Mouse (Mus musculus): Measurements from ENCODE around the gene Kcnj14. TPM values are rescaled to one million over a fixed set of nuclear protein-coding genes. Genes with fewer than 3 reads are reported as not detected.
A peak's percentile ranks its signal among the peaks of the same experiment; 100 is the strongest.

Kcnj14 gene
- polyA plus RNA-seq, 1 experiment: 1.9 TPM

- DNase-seq (ENCODE audit: low read depth): peak; percentile 98
- TF ChIP-seq POLR2A (IDR thresholded peaks at IDR 0.05; ENCODE audit: borderline replicate concordance, extremely low read depth, insufficient read depth, insufficient read length, poor library complexity, severe bottlenecking): peak; percentile 12; the same call in 1 of the 2 replicates
- TF ChIP-seq CTCF (IDR thresholded peaks at IDR 0.05; ENCODE audit: borderline replicate concordance, extremely low read depth, insufficient read depth, insufficient read length): no peak
Measured at GRCm38 (mm10) chr7:45830427-45831127, 6.0 kb upstream of the Kcnj14 start, which contains the start of gene Grwd1. Grwd1 (minus strand) TSS chr7:45830944.

- DNase-seq (ENCODE audit: low read depth): no peak
- no peak for TF ChIP-seq POLR2A (IDR thresholded peaks at IDR 0.05; ENCODE audit: borderline replicate concordance, extremely low read depth, insufficient read depth, insufficient read length, poor library complexity, severe bottlenecking)
- TF ChIP-seq CTCF (IDR thresholded peaks at IDR 0.05; ENCODE audit: borderline replicate concordance, extremely low read depth, insufficient read depth, insufficient read length): no peak
Measured at GRCm38 (mm10) chr7:45826631-45827030, 2.0 kb upstream of the Kcnj14 start.

- TF ChIP-seq CTCF (IDR thresholded peaks at IDR 0.05; ENCODE audit: borderline replicate concordance, extremely low read depth, insufficient read depth, insufficient read length): no peak
- no peak for TF ChIP-seq POLR2A (IDR thresholded peaks at IDR 0.05; ENCODE audit: borderline replicate concordance, extremely low read depth, insufficient read depth, insufficient read length, poor library complexity, severe bottlenecking)
- DNase-seq (ENCODE audit: low read depth): no peak
Measured at GRCm38 (mm10) chr7:45820913-45821312, 3.7 kb downstream of the Kcnj14 start.

- DNase-seq (ENCODE audit: low read depth): no peak
- TF ChIP-seq POLR2A (IDR thresholded peaks at IDR 0.05; ENCODE audit: borderline replicate concordance, extremely low read depth, insufficient read depth, insufficient read length, poor library complexity, severe bottlenecking): no peak
- TF ChIP-seq CTCF (IDR thresholded peaks at IDR 0.05; ENCODE audit: borderline replicate concordance, extremely low read depth, insufficient read depth, insufficient read length): no peak
Measured at GRCm38 (mm10) chr7:45819843-45820242, 4.7 kb downstream of the Kcnj14 start.

GRCm38 (mm10) chr7:45815984-45816351, 8.6 kb downstream of the Kcnj14 start:
- no peak for TF ChIP-seq POLR2A (IDR thresholded peaks at IDR 0.05; ENCODE audit: borderline replicate concordance, extremely low read depth, insufficient read depth, insufficient read length, poor library complexity, severe bottlenecking)
- TF ChIP-seq CTCF (IDR thresholded peaks at IDR 0.05; ENCODE audit: borderline replicate concordance, extremely low read depth, insufficient read depth, insufficient read length): no peak
- DNase-seq (ENCODE audit: low read depth): no peak

- TF ChIP-seq CTCF (IDR thresholded peaks at IDR 0.05; ENCODE audit: borderline replicate concordance, extremely low read depth, insufficient read depth, insufficient read length): no peak
- TF ChIP-seq POLR2A (IDR thresholded peaks at IDR 0.05; ENCODE audit: borderline replicate concordance, extremely low read depth, insufficient read depth, insufficient read length, poor library complexity, severe bottlenecking): no peak
- peak; percentile 70 for DNase-seq (ENCODE audit: low read depth)
Measured at GRCm38 (mm10) chr7:45815323-45815983, 9.1 kb downstream of the Kcnj14 start.

GRCm38 (mm10) chr7:45814841-45815240, 9.7 kb downstream of the Kcnj14 start:
- no peak for TF ChIP-seq POLR2A (IDR thresholded peaks at IDR 0.05; ENCODE audit: borderline replicate concordance, extremely low read depth, insufficient read depth, insufficient read length, poor library complexity, severe bottlenecking)
- TF ChIP-seq CTCF (IDR thresholded peaks at IDR 0.05; ENCODE audit: borderline replicate concordance, extremely low read depth, insufficient read depth, insufficient read length): no peak
- DNase-seq (ENCODE audit: low read depth): no peak

GRCm38 (mm10) chr7:45813787-45814779, 10.5 kb downstream of the Kcnj14 start, which contains the start of gene Cyth2:
Cyth2 (minus strand) TSS chr7:45814581.
- TF ChIP-seq CTCF (IDR thresholded peaks at IDR 0.05; ENCODE audit: borderline replicate concordance, extremely low read depth, insufficient read depth, insufficient read length) (no peak), POLR2A (IDR thresholded peaks at IDR 0.05; ENCODE audit: borderline replicate concordance, extremely low read depth, insufficient read depth, insufficient read length, poor library complexity, severe bottlenecking) (peak; percentile 92)

GRCm38 (mm10) chr7:45812921-45813320, 11.7 kb downstream of the Kcnj14 start:
- DNase-seq (ENCODE audit: low read depth): no peak
- TF ChIP-seq POLR2A (IDR thresholded peaks at IDR 0.05; ENCODE audit: borderline replicate concordance, extremely low read depth, insufficient read depth, insufficient read length, poor library complexity, severe bottlenecking) (no peak), CTCF (IDR thresholded peaks at IDR 0.05; ENCODE audit: borderline replicate concordance, extremely low read depth, insufficient read depth, insufficient read length) (no peak)

More at GRCm38 (mm10) chr7:45813787-45814779, 10.5 kb downstream of the Kcnj14 start, which contains the start of gene Cyth2:
- peak; percentile 100 for DNase-seq (ENCODE audit: low read depth)

GRCm38 (mm10) chr7:45809276-45810075, 15.1 kb downstream of the Kcnj14 start:
- peak; percentile 15 for DNase-seq (ENCODE audit: low read depth)
- TF ChIP-seq POLR2A (IDR thresholded peaks at IDR 0.05; ENCODE audit: borderline replicate concordance, extremely low read depth, insufficient read depth, insufficient read length, poor library complexity, severe bottlenecking): no peak
- no peak for TF ChIP-seq CTCF (IDR thresholded peaks at IDR 0.05; ENCODE audit: borderline replicate concordance, extremely low read depth, insufficient read depth, insufficient read length)
